Mouse (Mus musculus): ENCODE measurements around the gene Gnpat.

The Gnpat gene

GRCm38 (mm10) chr8:124862321-124863162 lies at the start of gene Gnpat, which contains the start of gene 2810004N23Rik:
Gnpat (plus strand) TSS chr8:124863033.
2810004N23Rik (minus strand) TSS chr8:124863120.
- DNase-seq (ENCODE audit: low spot score in 2 of 2), result peak; percentile 86 to 90

DNA sequence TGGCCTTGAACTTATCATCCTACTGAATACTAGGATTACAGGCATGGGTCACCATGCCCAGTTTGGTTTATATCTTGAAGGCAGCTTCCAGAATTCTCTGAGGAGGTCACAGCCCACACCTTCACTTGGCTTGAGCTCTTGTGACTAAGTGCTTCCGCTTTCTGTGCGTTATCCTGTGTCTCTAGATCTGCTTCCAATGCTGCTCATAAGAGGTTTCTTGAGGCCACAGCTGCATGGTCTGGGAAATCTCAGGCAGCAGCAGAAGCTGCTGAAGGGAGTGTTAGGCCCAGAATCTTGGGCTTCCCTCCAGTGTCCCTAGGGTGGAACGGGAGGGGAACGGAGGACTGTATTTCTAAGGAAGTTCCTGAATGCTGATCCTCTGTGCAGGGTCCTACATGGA lies 49.5 kb upstream of the Gnpat start:
- DNase-seq (ENCODE audit: low spot score in 2 of 2), result no peak

- DNase-seq (ENCODE audit: low spot score in 2 of 2), result no peak
These were observed 47.0 kb upstream of the Gnpat start for GRCm38 (mm10) chr8:124815870-124816269.

DNA sequence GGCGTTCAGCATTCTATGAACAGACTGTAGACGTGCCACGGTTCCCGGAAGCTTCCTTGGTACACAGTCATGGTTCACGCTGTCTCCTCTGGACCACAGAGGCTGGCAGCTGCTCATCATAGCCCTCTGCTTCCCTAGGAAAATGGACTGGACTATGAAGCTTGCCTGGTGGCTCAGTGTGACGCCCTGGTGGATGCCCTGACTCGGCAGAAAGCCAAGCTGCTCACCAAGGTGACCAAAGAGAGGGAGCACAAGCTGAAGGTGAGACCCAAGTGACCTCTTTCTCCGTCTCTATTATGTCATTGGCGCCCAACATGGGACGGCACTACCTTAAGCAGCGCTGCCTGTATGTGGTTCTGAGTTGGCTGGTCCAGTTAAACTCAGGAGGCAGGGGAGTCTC lies 46.0 kb upstream of the Gnpat start:
- no peak for DNase-seq (ENCODE audit: low spot score in 2 of 2)

GRCm38 (mm10) chr8:124817361-124817760 lies 45.5 kb upstream of the Gnpat start:
- no peak for DNase-seq (ENCODE audit: low spot score in 2 of 2)

DNA sequence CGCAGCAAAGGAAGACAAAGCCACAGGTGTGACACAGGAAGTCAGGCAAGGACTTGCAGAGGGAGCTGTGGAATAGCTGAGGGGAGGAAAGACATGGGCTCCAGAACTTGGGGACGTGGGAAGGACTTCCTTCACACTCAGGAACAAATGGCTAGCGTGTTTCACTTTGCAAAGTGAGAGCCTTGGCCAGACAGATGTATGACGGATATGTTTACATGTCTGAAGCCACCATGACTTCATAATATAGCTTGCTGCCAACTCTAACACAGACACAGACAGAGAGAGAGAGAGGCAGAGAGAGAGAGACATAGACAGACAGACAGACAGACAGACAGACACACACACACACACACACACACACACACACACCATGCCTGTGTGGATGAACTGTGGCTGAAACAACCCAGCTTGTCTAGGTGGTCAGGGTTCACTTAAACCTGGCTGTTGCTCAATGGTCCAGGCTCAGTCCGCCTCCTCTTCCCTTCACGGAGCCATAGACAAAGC lies 43.2 kb upstream of the Gnpat start:
- no peak for DNase-seq (ENCODE audit: low spot score in 2 of 2)

DNA sequence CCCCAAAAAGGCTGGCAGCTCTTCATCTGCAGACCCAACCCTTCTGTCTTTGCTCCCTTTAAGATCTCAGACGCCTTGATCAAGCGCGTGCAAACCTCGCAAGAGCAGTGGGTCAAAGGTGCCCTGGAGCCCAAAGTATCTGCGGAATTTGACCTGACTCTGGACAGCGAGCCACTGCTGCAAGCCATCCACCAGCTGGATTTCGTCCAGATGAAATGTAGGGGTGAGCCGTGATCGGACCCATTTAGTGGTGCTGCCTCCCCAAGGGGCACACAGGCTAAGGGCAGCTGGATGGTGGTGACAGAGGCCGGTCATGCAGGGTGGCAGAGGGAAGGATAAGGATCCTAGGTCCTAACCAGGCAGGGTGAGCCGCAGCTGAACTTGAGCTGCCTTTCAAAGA lies 42.7 kb upstream of the Gnpat start:
- DNase-seq (ENCODE audit: low spot score in 2 of 2), result no peak

DNA sequence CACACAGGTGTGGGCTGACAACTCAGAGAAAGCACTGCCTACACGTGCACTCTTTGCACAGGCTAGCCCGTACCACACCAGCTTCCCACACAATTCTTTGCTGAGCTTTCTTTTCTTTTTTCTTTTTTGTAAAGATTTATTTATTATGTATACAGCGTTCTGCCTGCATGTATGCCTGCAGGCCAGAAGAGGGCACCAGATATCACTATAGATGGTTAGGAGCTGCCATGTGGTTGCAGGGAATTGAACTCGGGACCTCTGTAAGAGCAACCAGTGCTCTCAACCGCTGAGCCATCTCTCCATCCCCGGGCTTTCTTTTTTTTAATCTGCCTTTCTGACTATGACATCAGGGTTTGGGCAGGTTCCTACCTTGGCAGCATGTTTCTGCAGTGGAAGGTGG lies 39.3 kb upstream of the Gnpat start:
- no peak for DNase-seq (ENCODE audit: low spot score in 2 of 2)

DNA sequence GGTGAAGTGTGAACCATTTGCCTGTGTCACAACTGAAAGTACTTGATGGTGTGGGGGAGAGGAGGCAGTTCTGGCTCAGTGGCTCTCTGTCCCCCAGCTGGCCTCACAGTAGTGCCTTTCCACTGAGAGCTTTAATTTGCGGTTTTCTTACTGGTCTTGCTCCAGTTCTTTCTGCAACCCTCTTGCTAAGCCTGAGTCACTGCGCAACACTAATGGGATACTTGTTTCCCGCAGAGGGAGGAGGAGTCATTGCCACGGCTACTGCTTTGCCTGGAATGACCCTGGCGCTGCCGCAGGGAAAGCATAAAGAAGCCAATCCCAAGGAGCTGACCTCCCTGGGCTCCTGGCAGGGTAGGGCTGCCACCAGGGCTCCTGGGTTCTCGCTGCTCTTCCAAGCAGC lies 36.2 kb upstream of the Gnpat start:
- DNase-seq (ENCODE audit: low spot score in 2 of 2), result peak in 1 of 2 experiments; percentile 12

GRCm38 (mm10) chr8:124827387-124827786 lies 35.4 kb upstream of the Gnpat start:
- DNase-seq (ENCODE audit: low spot score in 2 of 2), result peak; percentile 24 to 34

- no peak for DNase-seq (ENCODE audit: low spot score in 2 of 2)
These were observed 34.1 kb upstream of the Gnpat start for GRCm38 (mm10) chr8:124828561-124829240.

GRCm38 (mm10) chr8:124830050-124830449 lies 32.8 kb upstream of the Gnpat start:
- no peak for DNase-seq (ENCODE audit: low spot score in 2 of 2)

GRCm38 (mm10) chr8:124831531-124831930 lies 31.3 kb upstream of the Gnpat start:
- no peak for DNase-seq (ENCODE audit: low spot score in 2 of 2)

DNA sequence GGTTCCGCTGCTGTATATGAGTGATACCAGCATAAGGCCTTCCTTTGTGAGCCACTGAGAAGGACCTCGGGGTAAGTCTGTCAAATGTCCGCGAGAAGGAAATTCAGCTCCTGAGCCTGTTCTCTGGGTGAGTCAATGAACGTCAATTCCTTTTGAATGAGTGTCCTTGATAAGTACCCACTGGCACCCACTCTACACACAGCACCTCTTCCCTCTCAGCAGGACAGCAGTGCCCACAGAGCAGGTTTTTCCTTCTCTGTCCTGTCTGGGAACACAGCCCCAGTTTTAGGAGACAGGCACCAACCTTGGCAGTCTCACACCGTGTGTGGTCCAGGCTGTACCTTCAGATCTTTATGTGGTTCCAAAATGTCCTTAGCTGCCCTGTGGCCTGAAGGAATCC lies 30.9 kb upstream of the Gnpat start:
- DNase-seq (ENCODE audit: low spot score in 2 of 2), result no peak

- no peak for DNase-seq (ENCODE audit: low spot score in 2 of 2)
These were observed 29.2 kb upstream of the Gnpat start for GRCm38 (mm10) chr8:124833430-124834205.

- no peak for DNase-seq (ENCODE audit: low spot score in 2 of 2)
These were observed 27.0 kb upstream of the Gnpat start for GRCm38 (mm10) chr8:124835848-124836247.

DNA sequence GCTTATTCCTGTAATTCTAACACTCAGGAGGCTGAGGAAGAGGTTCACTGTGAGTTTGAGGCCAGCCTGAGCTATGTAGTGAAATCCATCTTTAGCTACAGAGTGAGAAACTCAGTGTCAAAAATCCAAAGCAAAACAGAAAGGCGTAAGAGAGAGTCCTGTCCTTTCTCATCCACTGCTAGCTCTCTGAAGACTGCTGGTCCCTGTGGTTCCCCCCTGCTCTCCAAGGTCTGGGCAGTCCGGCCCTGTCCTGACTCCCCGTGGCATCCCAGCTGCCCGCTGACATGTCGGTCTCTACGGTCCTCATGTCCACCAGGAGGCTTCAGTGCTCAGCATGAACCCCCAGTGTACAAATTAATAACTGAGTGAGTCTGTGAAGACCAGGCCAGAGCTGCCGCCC lies 26.6 kb upstream of the Gnpat start:
- no peak for DNase-seq (ENCODE audit: low spot score in 2 of 2)

- DNase-seq (ENCODE audit: low spot score in 2 of 2), result no peak
These were observed 25.9 kb upstream of the Gnpat start for GRCm38 (mm10) chr8:124836907-124837306.

DNA sequence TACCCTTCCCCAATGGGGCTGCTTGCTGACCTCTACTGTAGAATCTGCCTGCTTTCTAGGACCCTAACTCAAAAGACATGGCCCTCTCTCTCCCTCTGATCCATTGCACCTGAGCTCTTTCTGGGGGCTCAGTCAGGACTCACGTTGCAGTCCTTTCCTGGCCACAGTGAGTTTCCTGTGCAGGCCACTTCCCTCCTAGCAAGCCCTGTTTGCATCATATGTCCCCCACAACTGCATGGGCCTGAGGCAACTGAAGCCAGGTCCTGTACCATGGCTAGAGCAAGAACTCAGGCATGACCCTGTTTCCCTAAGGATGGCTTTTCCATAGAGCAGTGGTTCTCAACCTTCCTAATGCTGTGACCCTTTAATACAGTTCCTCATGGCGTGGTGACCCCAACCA lies 24.9 kb upstream of the Gnpat start:
- DNase-seq (ENCODE audit: low spot score in 2 of 2), result no peak

- no peak for DNase-seq (ENCODE audit: low spot score in 2 of 2)
These were observed 23.5 kb upstream of the Gnpat start for GRCm38 (mm10) chr8:124839371-124839770.

GRCm38 (mm10) chr8:124840900-124841299 lies 21.9 kb upstream of the Gnpat start:
- DNase-seq (ENCODE audit: low spot score in 2 of 2), result no peak

GRCm38 (mm10) chr8:124841775-124842174 lies 21.1 kb upstream of the Gnpat start:
- DNase-seq (ENCODE audit: low spot score in 2 of 2), result no peak
